ENCODE assay signal across 13 mouse cellular contexts in genomic region chr3:95689940-95690339, GRCm38 (mm10). TPM values are rescaled to one million over a fixed set of nuclear protein-coding genes. Genes with fewer than 3 reads are reported as not detected.
DNase-seq lines count a peak whose midpoint lies in the region; ATAC-seq and TF ChIP-seq lines count a peak whose summit lies in the region.
"Had no signal": no experiment of that assay in that cellular context is flagged by ENCODE, and none has a peak within 500 bp of the region (broad histone marks: within the 10 kb centered on the region; RNA-seq: fewer than 3 reads in every experiment).

No protein-coding gene starts in this region.

- no peaks in the 10 kb centered on the region for H3K27me3 ChIP-seq in kidney, postnatal 0 days (ENCODE audit: insufficient read depth, low read length)
- no peaks in the 10 kb centered on the region for H3K27me3 ChIP-seq in heart, embryonic 12.5 days (replicated peaks)
- H3K27me3 ChIP-seq in stomach, embryonic 14.5 days (ENCODE audit: control insufficient read depth, insufficient read depth, low read length): no peaks in the 10 kb centered on the region

- intact Hi-C loops in gastrocnemius, adult 2 months (cut with DNase I): no loop called here

- 48% methylated on average over 2 of the region's 2 CpGs for WGBS in kidney, postnatal 0 days
- 21% methylated on average over 2 of the region's 2 CpGs for WGBS in heart, embryonic 12.5 days
- WGBS in stomach, embryonic 14.5 days: 21% methylated on average over 2 of the region's 2 CpGs

- H3K36me3 ChIP-seq in kidney, postnatal 0 days (ENCODE audit: insufficient read depth, low read length): no peaks in the 10 kb centered on the region
- no peaks in the 10 kb centered on the region for H3K36me3 ChIP-seq in heart, embryonic 12.5 days
- no peaks in the 10 kb centered on the region for H3K36me3 ChIP-seq in stomach, embryonic 14.5 days (ENCODE audit: control insufficient read depth, insufficient read depth, low read length)
- H3K36me3 ChIP-seq: liver, embryonic 12.5 days had no signal

- peak overlapping the region; percentile 17 for H3K4me3 ChIP-seq in gastrocnemius, adult 2 months
- no peak overlapping the region for H3K4me3 ChIP-seq in kidney, postnatal 0 days (replicated peaks; ENCODE audit: low read depth, low read length)
- no peak overlapping the region for H3K4me3 ChIP-seq in heart, embryonic 12.5 days
- H3K4me3 ChIP-seq in stomach, embryonic 14.5 days (ENCODE audit: low read depth, low read length): no peak overlapping the region
- H3K4me3 ChIP-seq: erythroblast, embryonic 14.5 days; layer of hippocampus, adult 2 months; liver, embryonic 12.5 days had no signal

- ATAC-seq in kidney, postnatal 0 days (replicated peaks; ENCODE audit: low FRiP score, low read depth): no peak
- no peak for ATAC-seq in heart, embryonic 12.5 days (ENCODE audit: insufficient number of reproducible peaks, low FRiP score)
- no peak for ATAC-seq in stomach, embryonic 14.5 days (ENCODE audit: insufficient number of reproducible peaks, insufficient read depth, low FRiP score, low read depth)
- ATAC-seq in monocyte, adult 5-6 weeks (replicated peaks; ENCODE audit: insufficient number of reproducible peaks, low FRiP score, low TSS enrichment, poor library complexity, severe bottlenecking): no peak
- ATAC-seq: liver, embryonic 12.5 days had no signal

- peak overlapping the region; percentile 91 for H3K27ac ChIP-seq in gastrocnemius, adult 2 months
- H3K27ac ChIP-seq in kidney, postnatal 0 days: peak overlapping the region; percentile 3; the same call in 1 of the 2 replicates
- peak overlapping the region; percentile 64 for H3K27ac ChIP-seq in heart, embryonic 12.5 days (ENCODE audit: poor library complexity, severe bottlenecking)
- peak overlapping the region; percentile 36; the same call in 1 of the 2 replicates for H3K27ac ChIP-seq in stomach, embryonic 14.5 days (ENCODE audit: low read length)
- H3K27ac ChIP-seq: layer of hippocampus, adult 2 months; liver, embryonic 12.5 days had no signal

- no peak for TF ChIP-seq CTCF in gastrocnemius, adult 2 months (IDR thresholded peaks at IDR 0.05)
- no peak for TF ChIP-seq CTCF in kidney, postnatal 0 days (IDR thresholded peaks at IDR 0.05; ENCODE audit: low read depth)

- no peaks in the 10 kb centered on the region for H3K9me3 ChIP-seq in kidney, postnatal 0 days (replicated peaks; ENCODE audit: low read length)
- H3K9me3 ChIP-seq in heart, embryonic 12.5 days (replicated peaks): no peaks in the 10 kb centered on the region
- H3K9me3 ChIP-seq in stomach, embryonic 14.5 days (ENCODE audit: control insufficient read depth, low read depth, low read length): no peaks in the 10 kb centered on the region
- H3K9me3 ChIP-seq: liver, embryonic 12.5 days had no signal

- DNase-seq in gastrocnemius, adult 2 months: no peak
- no peak for DNase-seq in gastrocnemius, adult 8-10 months (ENCODE audit: low spot score in 2 of 2)
- DNase-seq in kidney, postnatal 0 days (ENCODE audit: low spot score): no peak
- DNase-seq in kidney, postnatal 10 days: no peak
- DNase-seq in adrenal gland, adult 2 months: no peak
- DNase-seq: adrenal gland, postnatal 36 days; cerebellum, postnatal 36 days had no signal

- H3K4me1 ChIP-seq in kidney, postnatal 0 days (replicated peaks; ENCODE audit: insufficient read depth, low read length): peaks cover 33% of the 10 kb centered on the region
- peaks cover 86% of the 10 kb centered on the region for H3K4me1 ChIP-seq in heart, embryonic 12.5 days (replicated peaks)
- peaks cover 31% of the 10 kb centered on the region for H3K4me1 ChIP-seq in stomach, embryonic 14.5 days (ENCODE audit: control insufficient read depth, insufficient read depth, low read length)

- H3K4me2 ChIP-seq in kidney, postnatal 0 days (ENCODE audit: low read length): no peak overlapping the region; the same call in 1 of the 2 replicates
- peak overlapping the region; percentile 44 for H3K4me2 ChIP-seq in heart, embryonic 12.5 days
- no peak overlapping the region for H3K4me2 ChIP-seq in stomach, embryonic 14.5 days (replicated peaks; ENCODE audit: low read depth, low read length)
- H3K4me2 ChIP-seq: liver, embryonic 12.5 days had no signal

- H3K9ac ChIP-seq in kidney, postnatal 0 days (ENCODE audit: low read depth, low read length): no peak overlapping the region
- H3K9ac ChIP-seq in heart, embryonic 12.5 days: no peak overlapping the region
- H3K9ac ChIP-seq in stomach, embryonic 14.5 days (replicated peaks; ENCODE audit: low read depth, low read length): no peak overlapping the region
- H3K9ac ChIP-seq: liver, embryonic 12.5 days had no signal

RNA-seq across cellular contexts. Expression of gene Adamtsl4, which starts 2.2 kb away (rescaled TPM):
- total RNA-seq in gastrocnemius, adult 2 months (2021): 10 to 100 TPM; 17.2 to 32.0 TPM
- total RNA-seq in gastrocnemius, adult 8-10 months (2022): 10 to 100 TPM; 13.8 to 23.4 (median 18.2) TPM
- 3.6 TPM in 2 replicates for polyA plus RNA-seq in kidney, postnatal 0 days (2015; fragmentation: Nextera tagmentation; extraction: Ambion mirVana)
- polyA plus RNA-seq in heart, embryonic 12.5 days (2016; fragmentation: Nextera tagmentation; extraction: Ambion mirVana): 4.3 and 4.9 TPM in 2 replicates
- polyA plus RNA-seq in stomach, embryonic 14.5 days (2014; fragmentation: Nextera tagmentation; extraction: Ambion mirVana): 3.1 and 5.3 TPM in 2 replicates
- total RNA-seq in monocyte, adult 5-6 weeks (2017): 0.38 to 7.2 TPM (median 0.53 TPM) in 3 replicates
- total RNA-seq in adrenal gland, adult 2 months (2021): 1 to 10 TPM; 6.0 to 8.8 TPM
- polyA plus RNA-seq in adrenal gland, adult 2 months (2012; rRNA removed): 11.0 and 17.4 TPM in 2 replicates

RNA-seq across cellular contexts. Expression of gene Mcl1, which starts 31.4 kb away (rescaled TPM):
- total RNA-seq in gastrocnemius, adult 2 months (2021): 100 to 1,000 TPM; 110 to 123 TPM
- total RNA-seq in gastrocnemius, adult 8-10 months (2022): 100 to 1,000 TPM in 3 of 4 experiments, 10 to 100 TPM in 1; 95.7 to 113 (median 106) TPM
- 60.9 and 70.2 TPM in 2 replicates for polyA plus RNA-seq in kidney, postnatal 0 days (2015; fragmentation: Nextera tagmentation; extraction: Ambion mirVana)
- polyA plus RNA-seq in heart, embryonic 12.5 days (2016; fragmentation: Nextera tagmentation; extraction: Ambion mirVana): 65.2 and 66.9 TPM in 2 replicates
- 47.0 and 61.2 TPM in 2 replicates for polyA plus RNA-seq in stomach, embryonic 14.5 days (2014; fragmentation: Nextera tagmentation; extraction: Ambion mirVana)
- 678 to 973 TPM (median 884 TPM) in 3 replicates for total RNA-seq in monocyte, adult 5-6 weeks (2017)
- total RNA-seq in adrenal gland, adult 2 months (2021): 100 to 1,000 TPM; 152 to 159 TPM
- polyA plus RNA-seq in adrenal gland, adult 2 months (2012; rRNA removed): 272 and 291 TPM in 2 replicates

RNA-seq across cellular contexts. Expression of gene Ecm1, which starts 49.4 kb away (rescaled TPM):
- total RNA-seq in gastrocnemius, adult 2 months (2021): 10 to 100 TPM; 18.0 to 23.0 TPM
- total RNA-seq in gastrocnemius, adult 8-10 months (2022): 10 to 100 TPM in 2 of 4 experiments, 1 to 10 TPM in 2; 6.0 to 16.6 (median 12.2) TPM
- 173 and 178 TPM in 2 replicates for polyA plus RNA-seq in kidney, postnatal 0 days (2015; fragmentation: Nextera tagmentation; extraction: Ambion mirVana)
- 82.4 and 90.1 TPM in 2 replicates for polyA plus RNA-seq in heart, embryonic 12.5 days (2016; fragmentation: Nextera tagmentation; extraction: Ambion mirVana)
- polyA plus RNA-seq in stomach, embryonic 14.5 days (2014; fragmentation: Nextera tagmentation; extraction: Ambion mirVana): 27.0 and 35.8 TPM in 2 replicates
- total RNA-seq in monocyte, adult 5-6 weeks (2017): 1.6 to 7.1 TPM in 2 of 3 replicates, not detected in the other
- total RNA-seq in adrenal gland, adult 2 months (2021): 100 to 1,000 TPM; 716 to 736 TPM
- polyA plus RNA-seq in adrenal gland, adult 2 months (2012; rRNA removed): 917 and 1,104 TPM in 2 replicates

Comparison
In these comparisons a context has a peak if more than half of its experiments do, and no peak if none do; other contexts are left out.
1. H3K27ac ChIP-seq: peak in every context shown above with its lines; median percentile 91 in gastrocnemius, adult 2 months; 64 in heart, embryonic 12.5 days; 36 in stomach, embryonic 14.5 days; 3 in kidney, postnatal 0 days.
2. RNA of gene Ecm1, which starts 49.4 kb away (total RNA-seq): 716 to 736 TPM in adrenal gland, adult 2 months; 18.0 to 23.0 TPM in gastrocnemius, adult 2 months, 6.0 to 16.6 TPM in gastrocnemius, adult 8-10 months and 1.6 to 7.1 TPM in monocyte, adult 5-6 weeks; every median in the first group is over 10 times any median in the second.